Mouse (Mus musculus): ENCODE data around the gene Prkag3. TPM values are rescaled to one million over a fixed set of nuclear protein-coding genes. Genes with fewer than 3 reads are reported as not detected.

The Prkag3 gene
- polyA plus RNA-seq, 2 experiments, result not detected

- H3K27ac ChIP-seq, result no peak within 1 kb of the TSS
- no peak within 1 kb of the TSS for H3K4me2 ChIP-seq (ENCODE audit: low read depth)
- no peaks in the 10 kb centered on the region for H3K9me3 ChIP-seq (ENCODE audit: control insufficient read depth, low read length)
- WGBS (ENCODE audit: insufficient replicate concordance), result 4% methylated on average over 11 of the region's 11 CpGs
- H3K36me3 ChIP-seq (replicated peaks; ENCODE audit: control insufficient read depth, insufficient read depth, low read depth), result no peaks in the 10 kb centered on the region
- H3K4me3 ChIP-seq (ENCODE audit: insufficient read depth in 1 of 2, low read depth in 2 of 2, low read length in 2 of 2), result no peak within 1 kb of the TSS
- no peak within 1 kb of the TSS for H3K9ac ChIP-seq (replicated peaks)
- no peak for TF ChIP-seq EP300 (IDR thresholded peaks at IDR 0.05; ENCODE audit: low read depth)
- no peak for TF ChIP-seq CTCF (IDR thresholded peaks at IDR 0.05; ENCODE audit: low read depth)
- DNase-seq (ENCODE audit: low read depth in 3 of 3, low spot score in 3 of 3) (no peak), ATAC-seq (ENCODE audit: insufficient read depth) (no peak)
- no peaks in the 10 kb centered on the region for H3K4me1 ChIP-seq (replicated peaks; ENCODE audit: control insufficient read depth in 2 of 2, insufficient read depth in 2 of 2, low read length in 1 of 2)
- H3K27me3 ChIP-seq (ENCODE audit: control insufficient read depth, insufficient read depth, low read length), result peaks cover 73% of the 10 kb centered on the region
Observed at GRCm38 (mm10) chr1:74791249-74791648, 42.2 kb upstream of the Prkag3 start, which contains the start of gene Wnt10a. Gene Wnt10a, plus strand, starts transcription at chr1:74791516.

- Histone ChIP-seq H3K4me1 (replicated peaks; ENCODE audit: control insufficient read depth in 2 of 2, insufficient read depth in 2 of 2, low read length in 1 of 2) (no peaks in the 10 kb centered on the region), H3K27ac (no peak overlapping the region), H3K27me3 (ENCODE audit: control insufficient read depth, insufficient read depth, low read length) (peaks cover 65% of the 10 kb centered on the region), H3K36me3 (replicated peaks; ENCODE audit: control insufficient read depth, insufficient read depth, low read depth) (no peaks in the 10 kb centered on the region), H3K9me3 (ENCODE audit: control insufficient read depth, low read length) (no peaks in the 10 kb centered on the region), H3K9ac (replicated peaks) (no peak overlapping the region), H3K4me3 (ENCODE audit: insufficient read depth in 1 of 2, low read depth in 2 of 2, low read length in 2 of 2) (no peak overlapping the region), H3K4me2 (ENCODE audit: low read depth) (no peak overlapping the region)
- DNase-seq (ENCODE audit: low read depth in 3 of 3, low spot score in 3 of 3), result no peak
- TF ChIP-seq EP300 (IDR thresholded peaks at IDR 0.05; ENCODE audit: low read depth) (no peak), CTCF (IDR thresholded peaks at IDR 0.05; ENCODE audit: low read depth) (no peak)
- ATAC-seq (ENCODE audit: insufficient read depth), result no peak
- WGBS (ENCODE audit: insufficient replicate concordance), result 4% methylated on average over 3 of the region's 3 CpGs
Observed at GRCm38 (mm10) chr1:74790095-74790494, 41.1 kb upstream of the Prkag3 start.

- no peak for TF ChIP-seq EP300 (IDR thresholded peaks at IDR 0.05; ENCODE audit: low read depth)
- no peak for TF ChIP-seq CTCF (IDR thresholded peaks at IDR 0.05; ENCODE audit: low read depth)
- H3K9ac ChIP-seq (replicated peaks), result no peak overlapping the region
- DNase-seq (ENCODE audit: low read depth in 3 of 3, low spot score in 3 of 3) (no peak), ATAC-seq (ENCODE audit: insufficient read depth) (no peak)
- no peak overlapping the region for H3K4me2 ChIP-seq (ENCODE audit: low read depth)
- no peak overlapping the region for H3K27ac ChIP-seq
- peaks cover 64% of the 10 kb centered on the region for H3K27me3 ChIP-seq (ENCODE audit: control insufficient read depth, insufficient read depth, low read length)
- WGBS (ENCODE audit: insufficient replicate concordance), result 5% methylated on average over 6 of the region's 6 CpGs
- H3K4me1 ChIP-seq (replicated peaks; ENCODE audit: control insufficient read depth in 2 of 2, insufficient read depth in 2 of 2, low read length in 1 of 2), result no peaks in the 10 kb centered on the region
- H3K4me3 ChIP-seq (ENCODE audit: insufficient read depth in 1 of 2, low read depth in 2 of 2, low read length in 2 of 2), result no peak overlapping the region
- H3K36me3 ChIP-seq (replicated peaks; ENCODE audit: control insufficient read depth, insufficient read depth, low read depth), result no peaks in the 10 kb centered on the region
- H3K9me3 ChIP-seq (ENCODE audit: control insufficient read depth, low read length), result no peaks in the 10 kb centered on the region
Observed at GRCm38 (mm10) chr1:74788603-74789176, 39.7 kb upstream of the Prkag3 start.

- no peak overlapping the region for H3K4me3 ChIP-seq (ENCODE audit: insufficient read depth in 1 of 2, low read depth in 2 of 2, low read length in 2 of 2)
- TF ChIP-seq EP300 (IDR thresholded peaks at IDR 0.05; ENCODE audit: low read depth) (no peak), CTCF (IDR thresholded peaks at IDR 0.05; ENCODE audit: low read depth) (peak; percentile 82)
- no peak overlapping the region for H3K27ac ChIP-seq
- H3K27me3 ChIP-seq (ENCODE audit: control insufficient read depth, insufficient read depth, low read length), result peaks cover 64% of the 10 kb centered on the region
- no peak overlapping the region for H3K4me2 ChIP-seq (ENCODE audit: low read depth)
- H3K9ac ChIP-seq (replicated peaks), result no peak overlapping the region
- no peaks in the 10 kb centered on the region for H3K36me3 ChIP-seq (replicated peaks; ENCODE audit: control insufficient read depth, insufficient read depth, low read depth)
- no peaks in the 10 kb centered on the region for H3K9me3 ChIP-seq (ENCODE audit: control insufficient read depth, low read length)
- DNase-seq (ENCODE audit: low read depth in 3 of 3, low spot score in 3 of 3) (peak in 2 of 3 experiments; percentile 22 to 32), ATAC-seq (ENCODE audit: insufficient read depth) (no peak)
- no peaks in the 10 kb centered on the region for H3K4me1 ChIP-seq (replicated peaks; ENCODE audit: control insufficient read depth in 2 of 2, insufficient read depth in 2 of 2, low read length in 1 of 2)
- WGBS (ENCODE audit: insufficient replicate concordance), result 3% methylated on average over 7 of the region's 7 CpGs
Observed at GRCm38 (mm10) chr1:74787846-74788245, 38.8 kb upstream of the Prkag3 start.

- peak overlapping the region in 1 of 2 experiments; percentile 20; a peak in 2 of 4 replicates for H3K4me3 ChIP-seq (ENCODE audit: insufficient read depth in 1 of 2, low read depth in 2 of 2, low read length in 2 of 2)
- 2% methylated on average over 67 of the region's 67 CpGs for WGBS (ENCODE audit: insufficient replicate concordance)
- ATAC-seq (ENCODE audit: insufficient read depth) (no peak), DNase-seq (ENCODE audit: low read depth in 3 of 3, low spot score in 3 of 3) (no peak)
- H3K27me3 ChIP-seq (ENCODE audit: control insufficient read depth, insufficient read depth, low read length), result peaks cover 54% of the 10 kb centered on the region
- H3K36me3 ChIP-seq (replicated peaks; ENCODE audit: control insufficient read depth, insufficient read depth, low read depth), result no peaks in the 10 kb centered on the region
- no peaks in the 10 kb centered on the region for H3K9me3 ChIP-seq (ENCODE audit: control insufficient read depth, low read length)
- no peak overlapping the region for H3K9ac ChIP-seq (replicated peaks)
- peak overlapping the region; percentile 43 for H3K4me2 ChIP-seq (ENCODE audit: low read depth)
- no peak for TF ChIP-seq EP300 (IDR thresholded peaks at IDR 0.05; ENCODE audit: low read depth)
- TF ChIP-seq CTCF (IDR thresholded peaks at IDR 0.05; ENCODE audit: low read depth), result peak; percentile 65
- no peak overlapping the region for H3K27ac ChIP-seq
- H3K4me1 ChIP-seq (replicated peaks; ENCODE audit: control insufficient read depth in 2 of 2, insufficient read depth in 2 of 2, low read length in 1 of 2), result no peaks in the 10 kb centered on the region
Observed at GRCm38 (mm10) chr1:74784041-74784759, 35.2 kb upstream of the Prkag3 start.
